Mouse (Mus musculus): Measurements from ENCODE around the gene Zfp296.

Gene Zfp296

DNA sequence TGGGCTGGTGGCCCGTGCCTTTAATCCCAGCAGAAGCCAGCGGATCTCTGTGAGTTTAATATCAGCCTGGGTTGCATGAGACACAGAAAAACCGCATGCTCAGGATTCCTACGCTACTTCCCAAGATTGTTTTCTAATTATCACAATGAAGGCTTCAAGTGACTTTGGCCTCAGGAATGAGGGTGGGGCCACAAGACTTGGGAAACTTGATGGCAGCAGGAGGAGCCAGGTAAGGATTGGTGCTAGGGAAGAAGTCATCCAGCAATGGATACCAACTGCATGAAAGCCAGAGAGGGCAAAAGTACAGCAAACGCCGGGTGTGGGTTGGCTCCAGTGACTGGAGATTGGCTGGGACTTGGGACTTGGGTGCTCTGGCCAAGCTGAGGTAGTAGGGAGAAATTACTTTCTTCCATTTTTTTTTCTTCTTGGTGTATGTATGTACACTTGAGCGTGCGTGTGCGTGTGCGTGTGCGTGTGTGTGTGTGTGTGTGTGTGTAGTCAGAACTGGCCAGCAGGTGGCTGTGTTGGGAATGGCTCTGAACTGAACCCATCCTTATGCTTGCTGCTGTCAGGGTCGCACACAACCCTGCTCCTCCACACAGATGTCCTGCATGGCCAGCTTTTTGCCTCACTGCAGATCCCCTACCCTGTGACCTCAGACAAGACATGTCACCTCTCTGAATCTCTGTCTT lies 32.7 kb downstream of the Zfp296 start:
- DNase-seq = no peak

DNA sequence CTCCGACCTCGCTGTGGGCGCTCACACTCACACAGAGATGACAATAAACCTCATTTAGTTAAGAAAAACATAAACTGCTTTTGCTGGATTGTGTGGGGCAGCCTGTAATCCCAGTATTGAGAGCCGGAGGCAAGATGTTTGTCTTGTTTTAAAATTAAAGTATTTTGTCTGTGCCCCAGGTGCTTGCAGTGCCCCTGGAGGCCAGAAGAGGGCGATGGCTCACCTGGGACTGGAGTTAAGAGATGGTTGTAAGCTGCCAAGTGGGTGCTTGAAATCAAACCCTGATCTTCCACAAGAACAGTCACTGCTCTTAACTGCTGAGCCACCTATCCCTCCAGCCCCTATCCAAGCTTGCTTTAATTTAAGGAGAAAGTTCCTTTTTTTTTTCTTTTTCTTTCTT lies 33.9 kb downstream of the Zfp296 start:
- DNase-seq = no peak

DNA sequence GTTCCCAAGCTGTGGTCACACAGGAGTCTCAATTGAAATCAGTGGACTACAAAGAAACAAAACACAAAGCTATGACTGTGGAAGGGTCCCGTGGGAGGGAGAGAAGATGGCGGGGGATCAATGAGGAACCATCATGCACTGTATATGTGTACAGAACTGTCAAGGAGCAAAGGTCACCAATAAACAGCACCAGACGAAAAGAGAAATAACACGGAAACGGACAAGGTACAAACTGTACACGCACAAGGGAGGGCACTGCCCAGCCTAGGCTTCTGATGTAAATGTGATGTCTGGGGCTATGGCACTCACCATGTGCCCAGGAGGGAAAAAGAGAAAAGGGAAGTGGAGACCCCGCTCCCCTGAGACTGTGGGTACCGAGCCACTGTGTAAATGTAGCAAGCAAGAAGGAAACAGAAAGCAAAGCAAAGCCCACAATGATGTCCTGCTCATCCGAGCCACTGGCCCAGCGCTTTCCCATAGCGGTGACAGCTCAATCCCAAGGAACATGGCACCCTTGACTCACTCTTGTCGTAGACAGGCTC lies 38.0 kb downstream of the Zfp296 start:
- no peak for DNase-seq

DNA sequence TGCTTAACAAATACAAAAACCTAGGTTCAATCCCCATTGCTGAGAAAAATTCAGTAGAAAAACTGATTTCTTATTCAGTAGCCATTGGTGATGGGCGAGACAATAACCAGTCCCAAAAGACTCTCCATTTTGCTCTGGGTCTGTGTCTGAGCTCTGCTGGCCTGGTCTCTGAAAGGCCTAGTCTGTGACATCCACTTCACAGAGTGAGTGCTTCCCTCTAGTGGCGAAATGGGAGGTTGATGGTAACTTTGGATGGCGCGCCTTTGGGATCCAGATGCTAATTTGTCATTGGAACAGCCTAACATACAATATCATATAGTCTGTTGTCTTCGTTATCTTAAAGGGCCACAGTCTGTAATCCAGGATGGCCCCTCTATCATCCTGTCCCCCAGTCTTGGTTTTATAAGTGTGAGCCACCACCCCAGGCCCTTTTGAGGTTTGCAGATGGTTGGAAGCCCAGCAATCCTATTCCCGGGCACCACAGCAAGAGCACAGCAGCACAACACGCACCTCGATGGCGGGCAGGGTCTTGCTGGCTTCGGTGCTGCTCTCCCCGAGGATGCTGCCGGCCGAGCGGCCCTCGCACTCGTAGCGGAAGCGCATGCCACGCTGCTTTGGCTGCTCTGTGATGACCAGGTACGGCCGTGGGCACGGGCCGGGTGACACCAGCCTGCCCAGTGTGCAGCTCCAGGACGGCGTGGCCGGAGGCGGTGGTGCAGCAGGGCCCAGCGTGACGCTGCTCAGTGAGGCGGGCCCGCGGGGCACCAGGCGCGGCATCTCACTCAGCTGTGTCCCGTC lies 42.1 kb downstream of the Zfp296 start:
- DNase-seq = peak; percentile 57

DNA sequence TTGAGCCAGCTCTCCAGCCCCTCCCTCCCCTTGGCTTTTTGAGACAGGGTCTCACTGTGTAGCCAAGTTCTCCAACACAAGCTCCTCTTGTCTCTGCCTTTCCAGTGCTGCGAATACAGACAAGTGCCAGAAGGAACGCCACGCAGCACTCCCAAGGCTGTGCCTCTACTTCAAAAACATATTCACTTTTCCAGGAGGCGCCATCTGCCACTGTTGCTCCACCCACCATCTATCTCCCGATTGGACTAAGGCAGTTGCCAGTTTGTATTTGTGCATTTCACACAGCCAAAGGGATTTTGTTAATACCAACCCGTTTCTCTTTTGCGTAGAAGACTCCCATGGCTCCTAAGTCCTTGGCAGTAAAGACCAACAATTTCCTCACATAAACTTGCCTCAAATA lies 43.7 kb downstream of the Zfp296 start:
- DNase-seq = peak; percentile 60

DNA sequence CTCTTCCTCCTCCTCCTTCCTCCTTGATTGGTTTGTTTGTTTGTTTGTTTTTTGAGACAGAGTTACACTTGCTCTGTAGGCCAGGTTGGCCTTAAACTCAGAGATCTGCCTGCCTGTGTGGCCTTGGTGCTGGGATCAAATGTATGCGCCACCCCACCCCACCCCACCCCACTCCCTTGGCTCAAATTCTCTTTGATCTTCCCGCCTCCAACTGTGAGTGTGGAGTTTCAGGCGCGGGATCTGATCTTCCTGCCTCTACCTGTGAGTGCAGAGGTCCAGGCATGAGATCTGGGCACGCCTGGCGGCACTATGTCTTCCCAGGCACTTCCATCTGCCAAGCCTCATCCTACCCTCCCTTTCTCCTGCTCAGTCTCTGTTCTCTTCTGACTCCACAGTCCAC lies 45.2 kb downstream of the Zfp296 start:
- DNase-seq = no peak

DNA sequence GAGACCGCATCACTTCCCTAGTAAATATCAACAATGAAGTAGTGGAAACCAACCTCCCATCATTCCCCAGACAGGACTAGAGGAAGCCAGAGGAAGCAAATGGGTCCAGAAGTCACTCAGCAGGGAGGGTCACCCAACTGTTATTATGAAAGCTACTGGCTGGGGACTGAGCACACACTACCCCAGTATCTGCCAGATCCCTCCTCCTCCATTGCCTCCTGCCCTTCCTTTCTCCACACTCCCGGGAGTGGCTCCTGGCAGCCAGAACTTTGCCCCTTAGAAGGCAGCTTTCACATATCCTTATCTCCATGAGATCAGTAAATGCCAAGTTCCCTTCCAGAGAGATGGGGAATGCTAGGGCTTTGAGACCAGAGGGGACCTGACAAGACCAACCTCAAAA lies 46.3 kb downstream of the Zfp296 start:
- DNase-seq = no peak

DNA sequence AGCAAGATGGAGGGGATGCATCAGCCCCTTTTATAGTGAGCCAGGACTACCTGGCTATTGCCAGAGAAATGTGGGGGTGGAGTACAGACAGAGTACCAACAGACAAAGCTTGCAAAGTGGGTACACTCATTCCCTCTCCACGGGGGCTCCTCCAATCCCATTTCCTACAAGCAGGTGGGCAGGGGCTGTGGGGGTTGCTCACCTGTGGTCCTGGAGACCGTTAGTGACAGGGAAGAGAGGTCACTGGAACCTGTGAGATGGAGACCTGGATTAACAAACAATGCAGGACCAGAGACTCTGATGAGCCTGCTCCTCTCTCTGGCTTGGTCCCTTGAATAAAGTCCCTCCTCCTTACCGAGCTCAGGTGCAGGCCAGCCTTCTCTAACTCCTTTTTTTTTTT lies 50.6 kb downstream of the Zfp296 start:
- no peak for DNase-seq

DNA sequence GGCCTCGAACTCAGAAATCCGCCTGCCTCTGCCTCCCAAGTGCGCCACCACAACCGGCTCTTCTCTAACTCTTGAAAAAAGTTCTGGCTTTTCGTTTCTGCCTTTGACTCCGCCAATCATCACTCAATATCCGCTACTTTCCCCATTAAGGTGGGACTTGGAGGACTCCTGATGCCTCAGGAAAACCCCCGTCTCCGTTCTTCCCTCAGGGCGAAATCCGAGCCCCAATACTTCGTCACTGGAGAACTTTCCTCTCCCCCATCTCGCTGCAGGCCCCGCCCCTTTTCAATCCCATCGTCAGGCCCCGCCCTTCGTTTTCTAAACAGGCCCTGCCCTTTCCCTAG lies 51.1 kb downstream of the Zfp296 start:
- DNase-seq = no peak

DNA sequence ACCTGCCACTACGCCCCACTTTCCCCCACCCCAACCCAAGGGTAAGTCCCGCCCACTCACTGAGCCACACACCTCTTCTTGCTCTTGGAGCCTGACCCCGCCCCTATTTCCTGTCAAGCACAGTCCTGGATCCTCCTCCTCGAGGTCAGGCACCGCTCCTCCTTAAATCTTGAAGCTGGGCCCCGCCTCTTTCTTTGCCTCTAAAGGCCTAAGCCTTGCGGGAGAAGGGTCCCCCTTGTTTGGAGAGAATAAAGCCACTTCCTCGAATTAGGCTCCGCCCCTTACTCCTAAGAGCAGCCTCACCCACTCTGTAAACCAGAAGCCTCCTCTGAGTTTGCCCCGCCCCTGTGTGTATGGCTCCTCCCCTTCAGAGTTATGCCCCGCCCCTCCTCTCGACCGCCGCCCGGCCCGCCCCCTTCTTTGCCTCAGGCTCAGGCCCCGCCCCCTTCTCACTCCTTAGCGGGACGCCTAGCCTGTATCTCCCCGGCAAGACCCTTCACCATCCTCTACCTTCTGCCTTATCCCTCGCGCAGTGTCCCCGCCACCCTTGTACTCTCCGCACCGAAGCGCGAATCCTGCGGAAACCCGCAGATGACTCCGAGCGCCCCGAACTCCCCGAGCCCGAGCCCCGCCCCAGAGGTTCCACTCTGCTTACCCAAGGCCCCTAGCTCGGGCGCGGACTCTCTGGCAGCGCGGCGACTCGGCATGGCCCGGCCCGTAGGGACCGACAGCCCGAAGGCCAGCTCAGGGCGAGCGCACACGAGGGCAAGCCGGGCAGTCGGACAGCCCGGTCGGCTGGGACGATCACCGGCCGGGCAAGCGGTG lies 51.7 kb downstream of the Zfp296 start:
- peak; percentile 84 for DNase-seq

DNA sequence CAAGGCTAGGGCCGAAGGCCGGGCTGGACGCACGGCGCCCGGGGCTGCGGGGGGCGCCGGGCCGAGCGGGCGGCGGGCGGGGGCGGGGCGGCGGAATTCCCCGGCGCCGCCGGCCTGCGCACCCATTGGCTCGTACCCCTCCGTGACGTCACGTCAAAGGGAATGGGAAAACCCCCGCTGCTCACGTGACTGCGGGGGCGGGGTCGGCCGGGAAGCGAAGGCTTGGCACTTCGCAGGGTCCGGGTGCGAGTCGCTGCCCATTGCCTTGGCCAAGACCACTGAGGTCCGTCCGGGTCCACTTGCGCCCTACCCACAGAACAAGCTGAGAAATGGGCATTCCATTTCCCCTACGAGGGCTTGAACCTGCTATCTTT lies 52.3 kb downstream of the Zfp296 start, which contains the start of gene Relb:
Gene Relb, minus strand, starts transcription at position 78 of the 374 bp plus-strand sequence.
- peak; percentile 89 for DNase-seq

Measured in right cerebral cortex, postnatal 25 days (tissue).